Mouse (Mus musculus) heart, postnatal 10 days (tissue): Measurements from ENCODE around the gene Usp11. TPM values are rescaled to one million over a fixed set of nuclear protein-coding genes. Genes with fewer than 3 reads are reported as not detected.
"Not testable (repeated sequence)": the region's sequence is repeated elsewhere in the genome, so short reads cannot be mapped to it uniquely, and the experiment has no call there.

Experiments used
- DNase-seq, 2 experiments: peaks; one replicate each; pipeline ENCODE4 v3.0.0; 2021
- intact Hi-C: fragments of 180-260 bp; cut with DNase I; formaldehyde crosslinking; loops from one replicate; pipeline ENCODE4 v1.15.1; 2025
- total RNA-seq, 2 experiments: library from RNA; stranded (reverse); gene quantifications; 2 replicates each; pipeline ENCODE4 v1.2.3; 2021

The Usp11 gene
- 10 to 100 TPM; 10.8 to 11.0 TPM for total RNA-seq

GRCm38 (mm10) chrX:20703741-20704290, at the start of gene Usp11:
Usp11 (plus strand) TSS chrX:20703906.
- intact Hi-C loops: loop anchor here (1.0 kb wide), 1 partner anchor 16 kb away; no protein-coding TSS in a partner anchor
- DNase-seq: no peak

- intact Hi-C loops: no loop called here
- DNase-seq: no peak
Measured at GRCm38 (mm10) chrX:20657593-20657992, 46.1 kb upstream of the Usp11 start.

- DNase-seq: peak; percentile 80 to 83
- intact Hi-C loops: loop anchor here (1.0 kb wide), 1 partner anchor 113 kb away; no protein-coding TSS in a partner anchor
Measured at GRCm38 (mm10) chrX:20658026-20658652, 45.6 kb upstream of the Usp11 start, which contains the start of gene Uba1. Uba1 (plus strand) TSS chrX:20658326.

- DNase-seq: peak; percentile 10 to 14
- intact Hi-C loops: loop anchor here (1.0 kb wide), 1 partner anchor 112 kb away; no protein-coding TSS in a partner anchor
Measured at GRCm38 (mm10) chrX:20658891-20659406, 44.8 kb upstream of the Usp11 start.

GRCm38 (mm10) chrX:20662317-20662715, 41.4 kb upstream of the Usp11 start:
- no peak for DNase-seq
- intact Hi-C loops: loop anchor here (1.0 to 5.0 kb wide), 3 partner anchors 109 to 285 kb away; no protein-coding TSS in a partner anchor

GRCm38 (mm10) chrX:20662716-20663443, 40.8 kb upstream of the Usp11 start:
- intact Hi-C loops: loop anchor here (1.0 to 5.0 kb wide), 3 partner anchors 108 to 284 kb away; no protein-coding TSS in a partner anchor
- peak; percentile 89 to 90 for DNase-seq

GRCm38 (mm10) chrX:20663444-20663790, 40.3 kb upstream of the Usp11 start:
- intact Hi-C loops: loop anchor here (5.0 kb wide), 1 partner anchor 284 kb away; no protein-coding TSS in a partner anchor
- no peak for DNase-seq

- DNase-seq: peak; percentile 90 to 93
- intact Hi-C loops: loop anchor here (1.0 to 10.0 kb wide), 3 partner anchors 17 to 167 kb away; no protein-coding TSS in a partner anchor
Measured at GRCm38 (mm10) chrX:20687519-20688067, 16.1 kb upstream of the Usp11 start, which contains the start of gene Cdk16. Cdk16 (plus strand) TSS chrX:20687954.

GRCm38 (mm10) chrX:20688068-20688547, 15.6 kb upstream of the Usp11 start:
- peak; percentile 86 to 88 for DNase-seq
- intact Hi-C loops: loop anchor here (1.0 to 10.0 kb wide), 2 partner anchors 16 to 167 kb away; no protein-coding TSS in a partner anchor

GRCm38 (mm10) chrX:20688615-20689014, 15.1 kb upstream of the Usp11 start:
- DNase-seq: peak; percentile 79 to 80
- intact Hi-C loops: loop anchor here (1.0 to 10.0 kb wide), 2 partner anchors 16 to 166 kb away; no protein-coding TSS in a partner anchor

GRCm38 (mm10) chrX:20691566-20691965, 12.1 kb upstream of the Usp11 start:
- intact Hi-C loops: no loop called here
- no peak for DNase-seq

GRCm38 (mm10) chrX:20692616-20693015, 11.1 kb upstream of the Usp11 start:
- intact Hi-C loops: no loop called here

GRCm38 (mm10) chrX:20695842-20696241, 7.9 kb upstream of the Usp11 start:
- intact Hi-C loops: no loop called here
- peak; percentile 20 to 47 for DNase-seq

More at GRCm38 (mm10) chrX:20692616-20693015, 11.1 kb upstream of the Usp11 start:
- DNase-seq: no peak

- intact Hi-C loops: loop anchor here (1.0 kb wide), 1 partner anchor 16 kb away; no protein-coding TSS in a partner anchor
- peak; percentile 82 to 85 for DNase-seq
Measured at GRCm38 (mm10) chrX:20704295-20705082, 783 bp downstream of the Usp11 start.

GRCm38 (mm10) chrX:20705083-20705402, 1.3 kb downstream of the Usp11 start:
- intact Hi-C loops: no loop called here
- DNase-seq: no peak

GRCm38 (mm10) chrX:20728681-20729080, 25.0 kb downstream of the Usp11 start:
- intact Hi-C loops: no loop called here
- DNase-seq: no peak

- intact Hi-C loops: not testable (repeated sequence)
- DNase-seq: peak; percentile 21 to 31
Measured at GRCm38 (mm10) chrX:20730048-20730447, 26.3 kb downstream of the Usp11 start.

- intact Hi-C loops: no loop called here
- no peak for DNase-seq
Measured at GRCm38 (mm10) chrX:20736479-20736878, 32.8 kb downstream of the Usp11 start.

GRCm38 (mm10) chrX:20748829-20749228, 45.1 kb downstream of the Usp11 start:
- intact Hi-C loops: no loop called here
- no peak for DNase-seq

- intact Hi-C loops: no loop called here
- no peak for DNase-seq
Measured at GRCm38 (mm10) chrX:20761201-20761600, 57.5 kb downstream of the Usp11 start.
